Mouse (Mus musculus): ENCODE measurements around the gene Hltf. TPM values are rescaled to one million over a fixed set of nuclear protein-coding genes. Genes with fewer than 3 reads are reported as not detected.

The Hltf gene
- polyA plus RNA-seq, 1 experiment from 2014 or later = 22.7 TPM

DNA sequence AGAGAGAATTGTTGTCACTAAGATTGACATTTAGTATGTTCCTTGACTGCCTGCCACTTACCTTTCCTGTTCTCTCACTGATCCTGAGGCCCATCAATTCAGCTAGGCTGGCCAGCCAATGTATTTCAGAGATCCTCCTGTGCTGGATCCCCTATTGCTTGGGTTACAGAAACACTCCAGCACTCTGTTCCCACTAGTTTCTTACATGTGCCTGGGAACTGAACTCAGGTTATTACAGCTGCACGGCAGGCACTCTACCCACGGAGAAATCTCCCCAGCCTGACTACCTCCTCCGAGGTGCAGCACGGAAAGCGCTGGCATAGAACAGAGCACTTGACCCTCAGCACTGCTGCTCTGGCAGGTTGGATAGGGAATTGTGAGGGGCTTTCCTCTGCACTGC, 90.0 kb downstream of the Hltf start:
- Histone ChIP-seq H3K27ac (ENCODE audit: low read depth, low read length) (no peak overlapping the region), H3K4me3 (ENCODE audit: low read length) (no peak overlapping the region), H3K36me3 (ENCODE audit: control insufficient read depth, insufficient read depth, low read length) (peaks cover 4% of the 10 kb centered on the region), H3K4me2 (replicated peaks; ENCODE audit: low read depth, low read length) (no peak overlapping the region), H3K4me1 (ENCODE audit: control insufficient read depth, insufficient read depth, low read length) (no peaks in the 10 kb centered on the region), H3K9me3 (ENCODE audit: control insufficient read depth, low read length) (no peaks in the 10 kb centered on the region), H3K27me3 (ENCODE audit: control insufficient read depth, insufficient read depth, low read length) (no peaks in the 10 kb centered on the region), H3K9ac (ENCODE audit: low read depth, low read length) (no peak overlapping the region)
- no peak for ATAC-seq (ENCODE audit: low FRiP score, low TSS enrichment)
- 78% methylated on average over 5 of the region's 5 CpGs for WGBS

DNA sequence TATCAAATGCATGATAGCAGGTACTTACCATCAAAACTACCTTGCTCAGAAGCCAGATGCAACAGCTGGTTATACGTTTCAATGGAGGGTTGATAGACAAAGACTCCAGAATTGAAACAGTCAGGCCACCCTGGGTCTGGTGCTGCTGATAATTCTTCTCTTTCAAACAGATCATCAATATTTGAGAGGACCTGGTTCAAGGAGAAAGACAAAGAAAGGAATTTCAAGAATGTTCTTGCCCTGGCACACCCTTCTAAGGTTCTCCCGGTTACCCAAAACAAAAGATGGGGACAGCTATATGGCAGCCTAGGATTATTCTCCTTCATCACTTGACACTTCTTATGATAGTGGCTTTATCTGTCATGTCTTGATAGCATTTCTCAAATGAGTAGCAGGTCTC, 92.9 kb downstream of the Hltf start:
- Histone ChIP-seq H3K4me2 (replicated peaks; ENCODE audit: low read depth, low read length) (no peak overlapping the region), H3K9ac (ENCODE audit: low read depth, low read length) (no peak overlapping the region), H3K4me1 (ENCODE audit: control insufficient read depth, insufficient read depth, low read length) (peaks cover 6% of the 10 kb centered on the region; the same call in 1 of the 2 replicates), H3K4me3 (ENCODE audit: low read length) (no peak overlapping the region), H3K9me3 (ENCODE audit: control insufficient read depth, low read length) (no peaks in the 10 kb centered on the region), H3K27me3 (ENCODE audit: control insufficient read depth, insufficient read depth, low read length) (no peaks in the 10 kb centered on the region), H3K27ac (ENCODE audit: low read depth, low read length) (no peak overlapping the region), H3K36me3 (ENCODE audit: control insufficient read depth, insufficient read depth, low read length) (peaks cover 4% of the 10 kb centered on the region)
- 78% methylated on average over 2 of the region's 2 CpGs for WGBS
- ATAC-seq (ENCODE audit: low FRiP score, low TSS enrichment) = no peak

DNA sequence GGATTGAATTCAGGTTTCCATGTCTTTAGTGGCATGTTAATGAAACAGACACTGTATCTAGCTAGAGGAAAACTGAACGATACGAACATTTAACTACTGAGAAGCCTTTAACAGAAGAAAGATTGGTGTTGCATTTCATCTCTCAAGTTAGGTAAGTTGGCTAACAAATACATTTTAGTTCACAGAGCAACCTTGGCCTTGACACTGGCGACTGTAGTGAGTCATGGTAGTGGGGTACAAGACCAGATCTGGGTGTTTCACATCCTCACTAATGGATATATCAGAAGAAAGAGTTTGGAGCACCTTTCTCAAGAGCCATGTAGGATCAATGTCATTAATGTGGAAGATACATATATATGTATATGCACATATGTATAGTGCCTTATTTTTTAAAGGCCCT, 94.0 kb downstream of the Hltf start:
- Histone ChIP-seq H3K4me1 (ENCODE audit: control insufficient read depth, insufficient read depth, low read length) (peaks cover 6% of the 10 kb centered on the region; the same call in 1 of the 2 replicates), H3K27me3 (ENCODE audit: control insufficient read depth, insufficient read depth, low read length) (no peaks in the 10 kb centered on the region), H3K27ac (ENCODE audit: low read depth, low read length) (no peak overlapping the region), H3K4me3 (ENCODE audit: low read length) (no peak overlapping the region), H3K9me3 (ENCODE audit: control insufficient read depth, low read length) (no peaks in the 10 kb centered on the region), H3K36me3 (ENCODE audit: control insufficient read depth, insufficient read depth, low read length) (peaks cover 4% of the 10 kb centered on the region), H3K9ac (ENCODE audit: low read depth, low read length) (no peak overlapping the region), H3K4me2 (replicated peaks; ENCODE audit: low read depth, low read length) (no peak overlapping the region)
- ATAC-seq (ENCODE audit: low FRiP score, low TSS enrichment) = no peak
- WGBS = 87% methylated on average over 3 of the region's 3 CpGs

DNA sequence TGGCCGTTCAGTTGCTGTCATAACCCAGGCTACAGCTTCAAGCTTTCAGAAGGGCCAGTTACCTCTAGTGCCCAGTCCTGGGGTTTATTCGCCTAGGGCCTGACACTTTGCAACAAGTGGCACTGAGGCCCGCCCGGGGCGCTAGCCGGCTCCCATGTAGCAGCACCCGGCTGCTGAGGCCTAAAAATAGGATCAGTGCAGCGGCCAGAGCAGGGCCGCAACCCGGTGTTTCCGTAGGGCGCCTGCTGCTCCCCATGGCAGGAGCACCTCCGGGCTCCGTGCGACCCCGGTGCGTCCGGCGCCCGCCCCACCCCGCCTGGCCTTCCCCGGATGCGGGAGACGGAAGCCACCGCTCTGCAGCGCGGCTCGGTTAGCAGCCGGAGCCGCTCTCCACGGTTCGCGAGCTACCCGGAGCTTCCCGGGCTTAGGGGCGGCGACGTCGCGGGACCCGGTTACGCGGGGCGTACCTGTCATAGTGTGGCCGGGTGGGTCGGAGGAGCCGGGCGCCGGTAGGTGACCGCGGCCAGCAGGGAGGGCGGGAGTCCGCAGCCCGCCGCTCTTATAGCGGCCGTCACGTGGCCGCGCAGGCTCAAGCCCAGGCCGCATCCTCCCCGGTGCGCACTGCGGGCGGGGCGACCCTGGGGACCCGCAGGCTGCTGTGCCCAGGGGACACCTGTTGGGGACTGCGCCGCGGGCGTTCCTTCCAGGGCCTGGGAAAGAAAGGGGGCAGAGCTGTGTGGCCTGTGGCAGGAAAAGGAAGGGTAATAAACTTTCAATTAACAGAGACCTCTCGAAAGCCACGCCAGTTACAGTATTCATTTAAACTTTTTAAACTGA, 97.1 kb downstream of the Hltf start, which contains the start of gene Gyg:
Gene Gyg (minus strand): TSS at position 787 of the 837 bp plus-strand sequence.
- peak; percentile 98 for ATAC-seq (ENCODE audit: low FRiP score, low TSS enrichment)
- Histone ChIP-seq H3K4me3 (ENCODE audit: low read length) (peak within 1 kb of the TSS; percentile 76), H3K9ac (ENCODE audit: low read depth, low read length) (peak within 1 kb of the TSS; percentile 82), H3K27ac (ENCODE audit: low read depth, low read length) (no peak within 1 kb of the TSS), H3K27me3 (ENCODE audit: control insufficient read depth, insufficient read depth, low read length) (no peaks in the 10 kb centered on the region), H3K36me3 (ENCODE audit: control insufficient read depth, insufficient read depth, low read length) (no peaks in the 10 kb centered on the region; the same call in 1 of the 2 replicates), H3K9me3 (ENCODE audit: control insufficient read depth, low read length) (peaks cover 5% of the 10 kb centered on the region; the same call in 1 of the 2 replicates), H3K4me2 (replicated peaks; ENCODE audit: low read depth, low read length) (peak within 1 kb of the TSS; percentile 67), H3K4me1 (ENCODE audit: control insufficient read depth, insufficient read depth, low read length) (peaks cover 6% of the 10 kb centered on the region; the same call in 1 of the 2 replicates)
- WGBS = under 1% methylated on average over 72 of the region's 73 CpGs

DNA sequence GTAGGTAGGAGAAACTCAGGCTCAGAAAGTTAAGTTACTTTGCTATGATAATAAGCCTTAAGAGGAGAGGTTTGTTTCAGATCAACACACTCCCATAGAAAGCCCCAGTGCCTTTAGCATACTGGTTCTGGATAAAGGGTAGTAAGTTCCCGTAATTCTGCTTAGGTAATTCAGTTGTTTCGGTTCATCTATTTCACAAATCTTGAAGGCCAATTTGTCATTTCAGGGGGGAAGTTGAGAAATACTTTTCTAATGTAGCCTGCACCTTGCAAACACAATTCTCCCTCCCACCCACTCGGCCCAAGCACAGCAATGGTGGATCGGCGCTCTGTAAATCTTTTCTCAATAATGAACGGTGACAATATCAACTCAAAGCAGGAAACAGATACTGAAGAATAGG, 97.9 kb downstream of the Hltf start:
- Histone ChIP-seq H3K9me3 (ENCODE audit: control insufficient read depth, low read length) (peaks cover 5% of the 10 kb centered on the region; the same call in 1 of the 2 replicates), H3K9ac (ENCODE audit: low read depth, low read length) (peak overlapping the region; percentile 82; the same call in 1 of the 2 replicates), H3K4me1 (ENCODE audit: control insufficient read depth, insufficient read depth, low read length) (peaks cover 6% of the 10 kb centered on the region; the same call in 1 of the 2 replicates), H3K27ac (ENCODE audit: low read depth, low read length) (no peak overlapping the region), H3K4me2 (replicated peaks; ENCODE audit: low read depth, low read length) (peak overlapping the region; percentile 67), H3K27me3 (ENCODE audit: control insufficient read depth, insufficient read depth, low read length) (no peaks in the 10 kb centered on the region), H3K4me3 (ENCODE audit: low read length) (no peak overlapping the region; the same call in 1 of the 2 replicates), H3K36me3 (ENCODE audit: control insufficient read depth, insufficient read depth, low read length) (no peaks in the 10 kb centered on the region; the same call in 1 of the 2 replicates)
- no peak for ATAC-seq (ENCODE audit: low FRiP score, low TSS enrichment)
- WGBS = 69% methylated on average over 6 of the region's 6 CpGs

DNA sequence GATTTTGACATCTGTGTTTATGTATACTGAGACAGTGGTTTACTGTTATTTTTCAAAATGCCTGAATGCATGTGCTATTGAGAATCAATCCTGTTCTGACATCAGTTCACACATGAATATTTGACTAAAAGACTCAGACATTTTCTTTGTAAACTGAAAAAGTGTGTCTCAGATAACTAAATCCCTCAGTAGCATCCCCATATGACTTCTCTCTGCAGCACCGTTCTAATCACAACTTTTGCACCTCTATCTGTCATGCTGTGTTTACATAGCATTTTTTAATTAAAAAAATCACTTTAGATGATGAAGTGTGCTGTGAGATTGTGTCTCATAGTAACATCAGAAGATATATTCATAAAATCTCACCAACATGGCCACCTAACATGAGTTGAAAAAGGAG, 109.9 kb downstream of the Hltf start:
- 70% methylated on average over 1 of the region's 1 CpGs for WGBS
- ATAC-seq (ENCODE audit: low FRiP score, low TSS enrichment) = no peak
- H3K27ac ChIP-seq (ENCODE audit: low read depth, low read length) = no peak overlapping the region
- H3K9me3 ChIP-seq (ENCODE audit: control insufficient read depth, low read length) = no peaks in the 10 kb centered on the region
- no peak overlapping the region for H3K4me2 ChIP-seq (replicated peaks; ENCODE audit: low read depth, low read length)
- H3K9ac ChIP-seq (ENCODE audit: low read depth, low read length) = no peak overlapping the region
- no peaks in the 10 kb centered on the region for H3K27me3 ChIP-seq (ENCODE audit: control insufficient read depth, insufficient read depth, low read length)
- H3K36me3 ChIP-seq (ENCODE audit: control insufficient read depth, insufficient read depth, low read length) = no peaks in the 10 kb centered on the region
- H3K4me1 ChIP-seq (ENCODE audit: control insufficient read depth, insufficient read depth, low read length) = no peaks in the 10 kb centered on the region
- no peak overlapping the region for H3K4me3 ChIP-seq (ENCODE audit: low read length)

Other genes with a start within 250 kb of the Hltf start
- gene Cp, start 100.8 kb upstream of the Hltf start, polyA plus RNA-seq (2014; fragmentation: Nextera tagmentation; extraction: Ambion mirVana) = 0.10 and 0.47 TPM in 2 replicates
- gene Hps3, start 22.5 kb upstream of the Hltf start, polyA plus RNA-seq (2014; fragmentation: Nextera tagmentation; extraction: Ambion mirVana) = 7.1 and 12.5 TPM in 2 replicates
- 37.9 and 44.5 TPM in 2 replicates for gene Gyg, start 97.5 kb downstream of the Hltf start, polyA plus RNA-seq (2014; fragmentation: Nextera tagmentation; extraction: Ambion mirVana)
- 1.4 and 1.9 TPM in 2 replicates for gene Cpa3, start 184.4 kb downstream of the Hltf start, polyA plus RNA-seq (2014; fragmentation: Nextera tagmentation; extraction: Ambion mirVana)
- gene Cpb1, start 217.9 kb downstream of the Hltf start, polyA plus RNA-seq (2014; fragmentation: Nextera tagmentation; extraction: Ambion mirVana) = 0.36 and 0.50 TPM in 2 replicates